Mouse (Mus musculus) left cerebral cortex, adult 2 months (tissue): ENCODE results near the gene Nacad. TPM values are rescaled to one million over a fixed set of nuclear protein-coding genes. Genes with fewer than 3 reads are reported as not detected.

Experiments
- DNase-seq, 2 experiments: peaks; one replicate each; pipeline ENCODE4 v3.0.0; 2021 to 2022; ENCODE audit warnings: low spot score in 2 of 2, mixed read lengths in 1 of 2; ENCODE audit errors: extremely low spot score in 1 of 2
- H3K27ac ChIP-seq: fragments of 200-600 bp; 2 replicates; pipeline ENCODE4 v1.8.1; 2022
- H3K4me3 ChIP-seq: fragments of 200-600 bp; 2 replicates; pipeline ENCODE4 v1.8.1; 2022
- CTCF ChIP-seq: fragments of 200-600 bp; IDR thresholded peaks from 2 replicates; pipeline ENCODE4 v1.8.1; 2022; ENCODE audit warnings: antibody characterized with exemption, mild to moderate bottlenecking, moderate library complexity
- intact Hi-C: fragments of 180-260 bp; cut with DNase I; formaldehyde crosslinking; loops from one replicate; pipeline ENCODE4 v1.15.1; 2025
- total RNA-seq, 2 experiments: library from RNA; stranded (reverse); gene quantifications; 2 replicates each; pipeline ENCODE4 v1.2.3; 2021

The Nacad gene
- total RNA-seq, 2 experiments from 2014 or later = 41.4 to 43.8 TPM

GRCm38 (mm10) chr11:6568584-6569409 is 37.1 kb downstream of the Nacad start:
- H3K27ac ChIP-seq = peak overlapping the region; percentile 13; the same call in 1 of the 2 replicates
- no peak overlapping the region for H3K4me3 ChIP-seq
- intact Hi-C loops = no loop called here
- peak; percentile 48 for TF ChIP-seq CTCF
- peak in 1 of 2 experiments; percentile 27 for DNase-seq

- DNase-seq = no peak
- intact Hi-C loops = no loop called here
- no peak for TF ChIP-seq CTCF
- Histone ChIP-seq H3K4me3 (no peak overlapping the region), H3K27ac (peak overlapping the region; percentile 8; the same call in 1 of the 2 replicates)
Observed at GRCm38 (mm10) chr11:6567951-6568350, 37.9 kb downstream of the Nacad start.

- H3K4me3 ChIP-seq = no peak overlapping the region
- DNase-seq = no peak
- intact Hi-C loops = no loop called here
- H3K27ac ChIP-seq = no peak overlapping the region
- no peak for TF ChIP-seq CTCF
Observed at GRCm38 (mm10) chr11:6566496-6566895, 39.4 kb downstream of the Nacad start.

- H3K4me3 ChIP-seq = no peak overlapping the region
- intact Hi-C loops = no loop called here
- no peak overlapping the region for H3K27ac ChIP-seq
- no peak for DNase-seq
- no peak for TF ChIP-seq CTCF
Observed at GRCm38 (mm10) chr11:6563201-6563600, 42.7 kb downstream of the Nacad start.

GRCm38 (mm10) chr11:6562359-6562758 is 43.5 kb downstream of the Nacad start:
- DNase-seq = no peak
- TF ChIP-seq CTCF = no peak
- H3K4me3 ChIP-seq = no peak overlapping the region
- intact Hi-C loops = no loop called here
- H3K27ac ChIP-seq = no peak overlapping the region

- intact Hi-C loops = no loop called here
- Histone ChIP-seq H3K27ac (no peak overlapping the region), H3K4me3 (no peak overlapping the region)
- TF ChIP-seq CTCF = no peak
- DNase-seq = no peak
Observed at GRCm38 (mm10) chr11:6561474-6561873, 44.4 kb downstream of the Nacad start.

- intact Hi-C loops = no loop called here
- Histone ChIP-seq H3K27ac (no peak overlapping the region), H3K4me3 (no peak overlapping the region)
- DNase-seq = no peak
- no peak for TF ChIP-seq CTCF
Observed at GRCm38 (mm10) chr11:6560655-6561360, 45.0 kb downstream of the Nacad start.

- no peak for DNase-seq
- Histone ChIP-seq H3K4me3 (no peak overlapping the region), H3K27ac (no peak overlapping the region)
- no peak for TF ChIP-seq CTCF
- intact Hi-C loops = no loop called here
Observed at GRCm38 (mm10) chr11:6559996-6560395, 45.9 kb downstream of the Nacad start.

GRCm38 (mm10) chr11:6558234-6558633 is 47.6 kb downstream of the Nacad start:
- Histone ChIP-seq H3K27ac (no peak overlapping the region), H3K4me3 (no peak overlapping the region)
- intact Hi-C loops = no loop called here
- no peak; the same call in 1 of the 2 replicates for TF ChIP-seq CTCF
- DNase-seq = no peak

GRCm38 (mm10) chr11:6550201-6550600 is 55.7 kb downstream of the Nacad start:
- Histone ChIP-seq H3K4me3 (no peak overlapping the region), H3K27ac (no peak overlapping the region)
- no peak for TF ChIP-seq CTCF
- no peak for DNase-seq
- intact Hi-C loops = no loop called here

GRCm38 (mm10) chr11:6549770-6550169 is 56.1 kb downstream of the Nacad start:
- TF ChIP-seq CTCF = no peak
- Histone ChIP-seq H3K4me3 (no peak overlapping the region), H3K27ac (no peak overlapping the region)
- DNase-seq = no peak
- intact Hi-C loops = no loop called here

Other genes with a start within 250 kb of the Nacad start
- 100 to 1,000 TPM; 226 to 228 TPM for gene Zmiz2, start 217.0 kb downstream of the Nacad start, total RNA-seq
- gene Ppia, start 190.6 kb downstream of the Nacad start, total RNA-seq = 1,000 to 10,000 TPM; 1,634 to 1,792 TPM
- 10 to 100 TPM; 39.6 to 41.4 TPM for gene H2afv, start 161.6 kb downstream of the Nacad start, total RNA-seq
- gene Purb, start 130.1 kb downstream of the Nacad start, total RNA-seq = 100 to 1,000 TPM; 279 to 284 TPM
- gene Myo1g, start 85.1 kb downstream of the Nacad start, total RNA-seq = under 1 TPM; 0.40 to 0.48 TPM
- gene Ccm2, start 59.2 kb downstream of the Nacad start, total RNA-seq = 10 to 100 TPM; 51.3 to 69.5 TPM
- gene Tbrg4, start 20.0 kb upstream of the Nacad start, total RNA-seq = 10 to 100 TPM; 45.9 to 50.8 TPM
- gene Wap, start 32.6 kb upstream of the Nacad start, total RNA-seq = not detected
- gene Ramp3, start 52.5 kb upstream of the Nacad start, total RNA-seq = 10 to 100 TPM; 13.0 to 13.5 TPM
- not detected for gene Gm11983, start 231.6 kb upstream of the Nacad start, total RNA-seq